Mouse (Mus musculus) kidney, adult 2 months (tissue): ENCODE measurements around the gene 5730480H06Rik.

Experiments used
- CTCF ChIP-seq: fragments of 200-500 bp; conservative IDR thresholded peaks from 2 replicates; pipeline ENCODE4 v1.5.1; 2011; ENCODE audit warnings: low read depth, mild to moderate bottlenecking, control low read depth, low read length, moderate library complexity, mixed read lengths; ENCODE audit not compliant: insufficient read depth, insufficient read length
- POLR2A ChIP-seq: fragments of 200-500 bp; IDR thresholded peaks from one replicate; pipeline ENCODE4 v1.6.1; 2011; ENCODE audit warnings: low read depth, low read length, control low read depth

- TF ChIP-seq CTCF, result no peak
- TF ChIP-seq POLR2A, result no peak
These were observed 82.6 kb downstream of the 5730480H06Rik start for GRCm38 (mm10) chr5:48410348-48410747.
